Mouse (Mus musculus) cortical plate, adult 2 months (tissue): ENCODE data around the gene Slc25a42.

Experiments used
- CTCF ChIP-seq: fragments of 200-500 bp; IDR thresholded peaks from 2 replicates; pipeline ENCODE4 v1.5.1; 2011; ENCODE audit warnings: mild to moderate bottlenecking, control low read depth, low read length; ENCODE audit not compliant: insufficient read depth; ENCODE audit errors: extremely low read depth
- POLR2A ChIP-seq: fragments of 200-500 bp; IDR thresholded peaks from 2 replicates; pipeline ENCODE4 v1.6.1; 2011; ENCODE audit warnings: mild to moderate bottlenecking, low read length, control low read depth; ENCODE audit not compliant: insufficient read depth; ENCODE audit errors: extremely low read depth

DNA sequence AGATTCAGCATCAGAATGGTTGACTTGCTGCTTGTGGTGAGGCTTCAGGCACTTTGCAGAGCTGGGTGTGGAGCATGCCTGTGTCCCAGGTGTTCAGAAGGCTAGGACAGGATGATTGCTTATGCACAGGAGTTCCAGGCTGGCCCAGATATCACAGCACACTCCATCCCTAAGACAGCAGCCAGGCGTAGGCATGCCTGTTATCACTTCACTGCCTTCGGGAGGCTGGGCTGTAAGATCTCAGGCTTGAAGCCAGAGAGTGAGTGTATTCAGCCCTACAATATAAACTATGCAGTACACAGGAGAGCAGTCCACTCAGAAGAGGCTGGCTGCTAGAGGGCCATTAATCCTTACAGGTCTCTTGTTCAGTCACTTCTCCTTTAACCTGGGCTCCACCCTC lies 46.9 kb upstream of the Slc25a42 start:
- TF ChIP-seq POLR2A = no peak
- TF ChIP-seq CTCF = no peak
